Mouse (Mus musculus) R1 (cell line): ENCODE measurements at regions not wholly inside any gene's neighbourhood (a gene's known extent, or its start where the extent isn't known, plus 50 kb on each side); places are given as distances from the start of the nearest gene placed in this dataset.

Experiments used
- DNase-seq: peaks from one replicate; pipeline ENCODE4 v3.0.0-alpha.2; 2018; ENCODE audit warnings: low read depth, low spot score

DNA sequence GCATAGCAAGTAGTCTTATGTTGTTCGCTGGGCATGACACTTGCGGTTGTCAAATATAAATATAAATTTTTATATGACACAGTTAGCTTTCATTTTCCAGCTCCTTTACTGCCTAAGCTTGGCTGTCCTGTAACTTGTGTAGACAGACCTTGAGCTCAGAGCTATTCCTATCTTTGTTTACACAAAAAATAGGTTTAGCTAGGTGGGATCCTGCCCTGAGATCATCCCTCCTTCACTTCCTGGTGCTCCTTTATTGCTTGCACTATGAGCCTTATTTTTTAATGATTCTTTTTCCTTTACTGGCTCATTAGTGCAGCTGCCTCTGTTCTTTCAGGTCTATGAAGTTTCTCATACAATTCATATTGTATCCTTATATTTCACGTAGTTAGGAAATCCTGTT, 375.6 kb upstream of the Tfap2d start:
- DNase-seq, result no peak

DNA sequence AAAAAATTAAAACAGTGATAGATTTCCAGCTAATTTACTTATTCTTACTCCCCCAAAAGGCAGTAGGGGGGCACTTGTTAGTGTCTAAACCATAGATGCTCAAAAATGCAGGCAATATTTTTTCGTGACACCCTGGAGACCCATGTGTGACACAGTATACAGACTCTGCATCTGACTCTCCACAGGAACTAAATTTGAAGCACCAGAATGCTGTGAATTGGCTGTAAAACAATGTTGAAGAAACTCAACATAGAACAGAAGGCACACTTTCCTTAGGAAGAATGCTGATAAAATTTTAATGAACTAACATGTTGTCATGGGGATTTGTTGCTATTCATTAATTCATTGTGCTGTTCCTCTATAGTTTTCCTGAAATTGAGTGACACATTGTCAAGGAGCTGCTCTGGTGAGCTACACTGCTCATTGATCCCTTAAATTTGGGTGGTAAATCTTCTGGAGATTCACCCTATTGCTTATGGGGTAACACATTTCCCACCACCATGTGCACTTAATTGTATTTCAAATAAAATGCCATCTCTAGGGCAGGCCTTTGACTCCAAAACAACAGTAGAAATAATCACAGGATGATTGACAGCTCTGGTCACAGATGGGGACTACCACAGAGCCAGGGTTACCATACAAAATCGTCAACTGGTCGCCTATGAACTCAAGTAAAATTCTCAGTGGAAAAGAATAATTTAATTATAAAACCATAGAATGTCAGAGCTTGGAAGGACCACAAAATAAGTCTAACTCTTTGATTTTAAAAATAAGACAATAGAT, 344.3 kb upstream of the Tfap2d start:
- DNase-seq, result no peak

DNA sequence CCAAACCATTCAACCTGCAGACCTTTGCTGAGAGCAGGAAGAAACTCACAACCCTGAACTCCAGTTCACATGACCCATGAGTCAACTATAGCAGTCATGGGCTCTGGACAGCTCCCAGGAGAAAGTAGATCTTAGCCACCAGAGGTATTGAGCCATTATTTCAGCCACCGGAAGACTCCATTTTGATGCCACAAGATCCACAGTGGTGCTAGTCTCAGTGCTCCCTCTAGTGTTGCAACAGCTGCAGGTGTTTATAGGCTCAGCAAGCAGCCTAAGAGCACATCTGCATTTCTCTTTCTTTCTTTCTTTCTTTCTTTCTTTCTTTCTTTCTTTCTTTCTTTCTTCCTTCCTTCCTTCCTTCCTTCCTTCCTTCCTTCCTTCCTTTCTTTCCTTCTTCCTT, 309.2 kb upstream of the Tfap2d start:
- DNase-seq, result peak; percentile 72
